Mouse (Mus musculus) urinary bladder, adult 18-20 months (tissue): ENCODE measurements around the gene Slc28a3.

Experiments used
- DNase-seq, 2 experiments: peaks; one replicate each; pipeline ENCODE4 v3.0.0; 2022; ENCODE audit warnings: low spot score in 2 of 2, mixed read lengths in 2 of 2

The Slc28a3 gene

GRCm38 (mm10) chr13:58523011-58523760 lies 87.5 kb downstream of the Slc28a3 start:
- DNase-seq = no peak

- DNase-seq = no peak
Observed at GRCm38 (mm10) chr13:58521331-58522030, 89.2 kb downstream of the Slc28a3 start.

GRCm38 (mm10) chr13:58520580-58521330 lies 89.9 kb downstream of the Slc28a3 start:
- DNase-seq = no peak

- DNase-seq = no peak
Observed at GRCm38 (mm10) chr13:58520028-58520427, 90.6 kb downstream of the Slc28a3 start.

- DNase-seq = no peak
Observed at GRCm38 (mm10) chr13:58516277-58516676, 94.4 kb downstream of the Slc28a3 start.

GRCm38 (mm10) chr13:58515635-58516034 lies 95.0 kb downstream of the Slc28a3 start:
- no peak for DNase-seq

GRCm38 (mm10) chr13:58514147-58514727 lies 96.4 kb downstream of the Slc28a3 start:
- no peak for DNase-seq

GRCm38 (mm10) chr13:58511926-58512325 lies 98.8 kb downstream of the Slc28a3 start:
- no peak for DNase-seq

GRCm38 (mm10) chr13:58511248-58511647 lies 99.4 kb downstream of the Slc28a3 start:
- DNase-seq = no peak

- DNase-seq = no peak
Observed at GRCm38 (mm10) chr13:58509241-58509640, 101.4 kb downstream of the Slc28a3 start.

GRCm38 (mm10) chr13:58503610-58504009 lies 107.1 kb downstream of the Slc28a3 start:
- no peak for DNase-seq

GRCm38 (mm10) chr13:58497809-58498208 lies 112.9 kb downstream of the Slc28a3 start:
- DNase-seq = no peak
